In genomic region chr6:82740269-82740668, GRCm38 (mm10) we compare ENCODE assay signal across 8 mouse cellular contexts. TPM values are rescaled to one million over a fixed set of nuclear protein-coding genes. Genes with fewer than 3 reads are reported as not detected.
DNase-seq lines count a peak whose midpoint lies in the region; ATAC-seq and TF ChIP-seq lines count a peak whose summit lies in the region.

No protein-coding gene starts in this region.

- WGBS in heart, embryonic 12.5 days, result 27% methylated on average over 6 of the region's 6 CpGs
- 27% methylated on average over 6 of the region's 6 CpGs for WGBS in kidney, postnatal 0 days
- 24% methylated on average over 6 of the region's 6 CpGs for WGBS in liver, embryonic 12.5 days (ENCODE audit: insufficient replicate concordance)

- no peaks in the 10 kb centered on the region for H3K79me2 ChIP-seq in C2C12 (ENCODE audit: control insufficient read depth, insufficient read depth)

- H3K9me3 ChIP-seq in heart, embryonic 12.5 days (replicated peaks), result no peaks in the 10 kb centered on the region
- no peaks in the 10 kb centered on the region for H3K9me3 ChIP-seq in kidney, postnatal 0 days (replicated peaks; ENCODE audit: low read length)
- H3K9me3 ChIP-seq in liver, embryonic 12.5 days (replicated peaks), result no peaks in the 10 kb centered on the region

- H3K4me2 ChIP-seq in heart, embryonic 12.5 days, result peak overlapping the region; percentile 18; the same call in 1 of the 2 replicates
- H3K4me2 ChIP-seq in kidney, postnatal 0 days (ENCODE audit: low read length), result peak overlapping the region; percentile 30
- peak overlapping the region; percentile 33 for H3K4me2 ChIP-seq in liver, embryonic 12.5 days

- H3K27me3 ChIP-seq in C2C12 (ENCODE audit: control insufficient read depth, insufficient read depth, insufficient read length), result no peaks in the 10 kb centered on the region
- no peaks in the 10 kb centered on the region for H3K27me3 ChIP-seq in heart, embryonic 12.5 days (replicated peaks)
- H3K27me3 ChIP-seq in kidney, postnatal 0 days (ENCODE audit: insufficient read depth, low read length), result no peaks in the 10 kb centered on the region
- no peaks in the 10 kb centered on the region for H3K27me3 ChIP-seq in liver, embryonic 12.5 days (replicated peaks)

- H3K4me1 ChIP-seq in heart, embryonic 12.5 days (replicated peaks), result peaks cover 3% of the 10 kb centered on the region
- H3K4me1 ChIP-seq in kidney, postnatal 0 days (replicated peaks; ENCODE audit: insufficient read depth, low read length), result no peaks in the 10 kb centered on the region
- H3K4me1 ChIP-seq in liver, embryonic 12.5 days, result no peaks in the 10 kb centered on the region

- H3K36me3 ChIP-seq in C2C12 (ENCODE audit: control insufficient read depth, insufficient read depth), result peaks cover 63% of the 10 kb centered on the region
- peaks cover 76% of the 10 kb centered on the region for H3K36me3 ChIP-seq in heart, embryonic 12.5 days
- H3K36me3 ChIP-seq in kidney, postnatal 0 days (ENCODE audit: insufficient read depth, low read length), result no peaks in the 10 kb centered on the region; the same call in 1 of the 2 replicates
- peaks cover 83% of the 10 kb centered on the region for H3K36me3 ChIP-seq in liver, embryonic 12.5 days

- peak; percentile 86 for DNase-seq in NIH3T3 (ENCODE audit: low read depth)
- peak; percentile 83 for DNase-seq in embryo, embryonic 10 days (ENCODE audit: low spot score)
- peak; percentile 93 for DNase-seq in kidney, postnatal 0 days (ENCODE audit: low spot score)
- peak; percentile 32 for DNase-seq in neural tube, embryonic 10.5 days (ENCODE audit: extremely low spot score, low spot score)
- DNase-seq in thymus, postnatal 36 days, result peak; percentile 25 to 32

- H3K27ac ChIP-seq in heart, embryonic 12.5 days (ENCODE audit: poor library complexity, severe bottlenecking), result peak overlapping the region; percentile 18; the same call in 1 of the 2 replicates
- no peak overlapping the region for H3K27ac ChIP-seq in kidney, postnatal 0 days
- no peak overlapping the region for H3K27ac ChIP-seq in liver, embryonic 12.5 days

- no peak overlapping the region for H3K9ac ChIP-seq in heart, embryonic 12.5 days
- no peak overlapping the region; the same call in 1 of the 2 replicates for H3K9ac ChIP-seq in kidney, postnatal 0 days (ENCODE audit: low read depth, low read length)
- H3K9ac ChIP-seq in liver, embryonic 12.5 days, result no peak overlapping the region

- no peaks in the 10 kb centered on the region for H3K79me3 ChIP-seq in C2C12 (ENCODE audit: low read depth)

- no peak overlapping the region for H3K4me3 ChIP-seq in C2C12 (ENCODE audit: insufficient read depth, poor library complexity, severe bottlenecking)
- H3K4me3 ChIP-seq in heart, embryonic 12.5 days, result no peak overlapping the region
- H3K4me3 ChIP-seq in kidney, postnatal 0 days (replicated peaks; ENCODE audit: low read depth, low read length), result no peak overlapping the region
- H3K4me3 ChIP-seq in liver, embryonic 12.5 days, result no peak overlapping the region

- no peak overlapping the region for H3ac ChIP-seq in C2C12 (ENCODE audit: control insufficient read depth, insufficient read length, low read depth)

- 0 out of 2 replicates have a peak, but pooled peaks have one; percentile 12 for ATAC-seq in heart, embryonic 12.5 days (ENCODE audit: insufficient number of reproducible peaks, low FRiP score)
- peak; percentile 70 for ATAC-seq in kidney, postnatal 0 days (replicated peaks; ENCODE audit: low FRiP score, low read depth)
- ATAC-seq in liver, embryonic 12.5 days, result no peak

- peak; percentile 10 for TF ChIP-seq CTCF in C2C12 (IDR thresholded peaks at IDR 0.05; ENCODE audit: control insufficient read depth, insufficient read depth, insufficient read length)
- peak; percentile 90 for TF ChIP-seq CTCF in kidney, postnatal 0 days (IDR thresholded peaks at IDR 0.05; ENCODE audit: low read depth)

TF ChIP-seq in C2C12, 6 proteins besides CTCF, POLR2A, EP300 and RAD21:
- TF ChIP-seq MYOG (IDR thresholded peaks at IDR 0.05; ENCODE audit: control insufficient read depth, extremely low read depth, insufficient read length) (no peak), USF1 (IDR thresholded peaks at IDR 0.05; ENCODE audit: low read depth) (peak; percentile 99), FOSL1 (IDR thresholded peaks at IDR 0.05; ENCODE audit: insufficient read depth, low read length, poor library complexity, severe bottlenecking) (no peak), MAX (IDR thresholded peaks at IDR 0.05) (no peak), CEBPB (IDR thresholded peaks at IDR 0.05; ENCODE audit: low read depth) (no peak)
TF ChIP-seq in C2C12: peak in this region for 1.

RNA-seq across cellular contexts. Expression of gene Hk2, which starts 34.0 kb away (rescaled TPM):
- 24.3 TPM for polyA plus RNA-seq in C2C12 (2012; fragmentation: generic; extraction: Trizol)
- 35.0 and 35.2 TPM in 2 replicates for polyA plus RNA-seq in heart, embryonic 12.5 days (2016; fragmentation: Nextera tagmentation; extraction: Ambion mirVana)
- polyA plus RNA-seq in kidney, postnatal 0 days (2015; fragmentation: Nextera tagmentation; extraction: Ambion mirVana), result 4.0 and 4.5 TPM in 2 replicates
- polyA plus RNA-seq in liver, embryonic 12.5 days (2016; fragmentation: Nextera tagmentation; extraction: Ambion mirVana), result 10.1 and 11.1 TPM in 2 replicates

RNA-seq across cellular contexts. Expression of gene Pole4, which starts 35.1 kb away (rescaled TPM):
- 59.1 TPM for polyA plus RNA-seq in C2C12 (2012; fragmentation: generic; extraction: Trizol)
- 106 and 112 TPM in 2 replicates for polyA plus RNA-seq in heart, embryonic 12.5 days (2016; fragmentation: Nextera tagmentation; extraction: Ambion mirVana)
- polyA plus RNA-seq in kidney, postnatal 0 days (2015; fragmentation: Nextera tagmentation; extraction: Ambion mirVana), result 117 and 123 TPM in 2 replicates
- 80.8 and 81.1 TPM in 2 replicates for polyA plus RNA-seq in liver, embryonic 12.5 days (2016; fragmentation: Nextera tagmentation; extraction: Ambion mirVana)

Comparison
In these comparisons a context has a peak if more than half of its experiments do, and no peak if none do; other contexts are left out.
1. DNase-seq: peak in every context shown above with its lines; median percentile 93 in kidney, postnatal 0 days; 86 in NIH3T3; 83 in embryo, embryonic 10 days; 32 in neural tube, embryonic 10.5 days; 28 in thymus, postnatal 36 days.